Mouse (Mus musculus): ENCODE measurements around the gene Supt4a.

DNA sequence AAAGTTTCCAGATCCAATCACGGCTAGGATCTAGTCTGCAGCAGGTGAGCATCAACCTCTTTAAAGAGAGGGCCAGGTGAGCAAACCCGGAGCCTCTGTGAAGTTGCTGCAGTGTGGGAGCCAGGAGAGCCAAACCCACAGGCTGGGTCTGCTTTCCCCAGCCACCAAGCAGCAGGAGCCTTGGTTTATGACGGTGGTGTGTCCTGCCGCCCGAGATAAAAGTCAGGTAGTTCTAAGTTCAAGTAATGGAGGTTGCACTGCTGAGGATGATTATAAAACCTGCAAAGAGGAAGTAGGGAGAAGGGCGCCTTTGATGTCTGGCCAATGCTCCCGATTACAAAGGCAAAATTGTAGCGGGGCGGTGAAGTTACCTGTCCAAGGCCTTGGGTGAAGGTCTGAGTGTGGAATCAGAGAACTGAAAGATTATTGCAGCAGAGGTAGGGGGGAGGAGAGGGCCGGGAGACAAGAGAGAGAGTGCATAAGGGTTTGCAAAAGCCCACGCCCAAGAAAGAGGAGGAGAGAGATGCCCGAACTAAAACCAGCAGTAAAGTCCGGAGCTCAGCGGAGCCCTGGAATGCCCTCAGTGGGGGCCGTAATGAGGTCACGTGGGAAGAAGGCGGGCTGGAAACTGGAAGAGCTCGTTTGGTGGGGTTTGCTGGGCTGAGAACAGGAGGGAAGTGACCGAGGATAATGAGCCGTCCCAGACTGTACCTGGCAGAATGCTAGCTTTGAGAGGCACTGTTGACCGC, 27.7 kb upstream of the Supt4a start:
- TF ChIP-seq CTCF (conservative IDR thresholded peaks at IDR 0.05; ENCODE audit: low read length) (no peak), NANOG (IDR thresholded peaks at IDR 0.05; ENCODE audit: borderline replicate concordance, low read length) (no peak), POU5F1 (IDR thresholded peaks at IDR 0.05; ENCODE audit: borderline replicate concordance, low read length) (no peak)

Measured in E14TG2a.4 (cell line).